Mouse (Mus musculus): Measurements from ENCODE around the gene Tsr3.

The Tsr3 gene

DNA sequence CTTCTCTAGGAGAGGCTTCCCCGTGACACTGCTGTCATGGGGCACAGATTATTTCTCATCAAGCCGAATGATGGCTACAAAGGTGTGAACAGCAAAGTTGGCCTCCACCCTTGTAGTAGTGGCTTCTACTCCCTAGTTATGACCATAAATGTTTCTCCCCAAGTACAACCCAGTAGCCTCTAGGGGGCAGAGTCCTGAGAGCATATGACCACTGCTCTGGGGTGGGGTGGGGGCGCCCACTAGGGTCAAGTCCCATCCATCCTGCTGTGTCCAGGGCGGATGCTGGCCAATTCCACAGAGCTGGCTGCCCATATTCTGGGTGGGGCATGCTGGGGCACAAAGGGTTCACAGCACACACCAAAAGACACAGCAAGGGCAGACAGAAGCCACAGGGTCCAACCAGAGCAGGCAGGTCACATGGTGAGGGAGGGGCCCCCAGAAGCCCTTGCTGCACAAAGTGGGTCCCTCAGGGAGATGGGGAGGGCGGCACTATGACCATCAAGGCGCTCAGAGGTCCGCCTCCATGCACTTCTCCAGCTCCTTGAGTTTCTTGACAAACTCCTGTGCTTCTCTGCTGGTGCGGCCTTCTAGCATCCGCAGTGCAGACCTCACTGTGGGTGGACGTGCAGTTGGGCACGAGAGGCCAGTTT lies 3.3 kb downstream of the Tsr3 start:
- no peak for DNase-seq (ENCODE audit: low read depth in 2 of 2, low spot score in 2 of 2)

DNA sequence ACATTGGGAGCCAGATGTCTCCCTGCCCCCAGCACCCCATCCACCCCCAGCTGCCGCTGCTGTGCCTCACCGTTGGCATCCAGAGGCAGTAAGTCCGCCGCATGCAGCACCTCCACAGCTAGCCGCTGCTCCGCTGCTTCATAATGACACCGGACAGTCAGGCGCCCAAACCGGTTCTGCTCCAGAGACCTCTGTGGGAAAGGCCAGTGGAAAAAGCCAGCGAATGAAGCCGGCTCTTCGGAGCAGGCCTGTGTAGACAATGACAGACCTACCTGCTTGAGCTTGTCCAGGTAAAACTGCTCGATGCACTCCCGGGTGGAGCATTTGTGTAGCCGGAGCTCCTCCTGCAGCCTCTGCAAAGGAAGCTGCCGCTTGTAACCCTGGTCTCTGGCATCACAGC lies 4.3 kb downstream of the Tsr3 start:
- no peak for DNase-seq (ENCODE audit: low read depth in 2 of 2, low spot score in 2 of 2)

- DNase-seq (ENCODE audit: low read depth in 2 of 2, low spot score in 2 of 2): no peak
These were observed 8.2 kb downstream of the Tsr3 start for GRCm38 (mm10) chr17:25248033-25248750.

DNA sequence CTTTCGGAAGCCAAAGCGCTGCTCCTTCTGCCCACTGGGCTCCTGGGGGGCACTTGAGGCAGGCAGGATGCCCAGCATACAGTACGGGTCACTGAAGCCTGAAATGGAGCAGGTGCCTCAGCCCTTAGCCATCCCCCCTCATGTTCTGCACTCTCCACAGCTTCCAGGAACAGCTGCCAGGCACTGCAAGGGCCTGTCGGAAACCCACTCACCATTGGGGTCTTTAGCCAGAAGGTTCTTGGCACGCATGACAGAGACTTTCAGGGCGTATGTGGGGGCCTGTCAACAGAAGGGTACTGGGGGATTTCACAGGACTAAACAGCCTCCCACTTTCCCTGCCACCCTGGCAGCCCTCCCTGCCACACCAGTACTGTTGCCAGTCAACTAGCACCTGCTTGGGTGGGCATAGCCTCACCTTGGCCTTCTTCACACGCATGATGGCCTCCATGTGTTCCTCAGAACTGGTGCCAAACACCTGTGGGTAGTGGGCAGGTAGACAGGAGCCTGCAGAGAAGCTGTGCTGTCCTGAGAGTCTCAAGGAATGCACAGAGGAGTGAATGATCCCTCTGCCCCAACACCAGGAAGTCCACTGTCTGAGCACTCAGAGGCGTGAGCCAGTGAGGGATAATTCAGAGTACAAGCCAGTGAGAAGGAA lies 10.3 kb downstream of the Tsr3 start:
- no peak for DNase-seq (ENCODE audit: low read depth in 2 of 2, low spot score in 2 of 2)

DNA sequence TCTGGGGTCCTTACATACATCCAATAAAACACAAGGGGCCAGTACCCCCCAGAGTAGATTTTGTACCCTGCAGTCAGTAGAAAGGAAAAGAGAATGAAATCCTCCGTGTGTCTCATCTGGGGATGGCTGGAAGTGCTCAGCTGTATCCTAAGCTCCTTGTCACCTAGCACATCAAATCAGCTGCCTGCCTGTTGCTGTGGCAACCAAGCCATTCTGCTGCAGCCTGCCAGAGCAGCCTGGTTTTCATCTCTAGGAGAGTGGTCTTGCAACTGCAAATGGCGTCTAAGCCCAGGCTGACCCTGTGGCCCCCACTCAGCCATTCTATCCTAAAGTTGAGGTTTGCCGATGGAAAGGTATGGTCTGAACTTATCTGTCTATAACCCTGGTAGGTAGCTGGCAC lies 12.7 kb downstream of the Tsr3 start:
- DNase-seq (ENCODE audit: low read depth in 2 of 2, low spot score in 2 of 2): no peak

DNA sequence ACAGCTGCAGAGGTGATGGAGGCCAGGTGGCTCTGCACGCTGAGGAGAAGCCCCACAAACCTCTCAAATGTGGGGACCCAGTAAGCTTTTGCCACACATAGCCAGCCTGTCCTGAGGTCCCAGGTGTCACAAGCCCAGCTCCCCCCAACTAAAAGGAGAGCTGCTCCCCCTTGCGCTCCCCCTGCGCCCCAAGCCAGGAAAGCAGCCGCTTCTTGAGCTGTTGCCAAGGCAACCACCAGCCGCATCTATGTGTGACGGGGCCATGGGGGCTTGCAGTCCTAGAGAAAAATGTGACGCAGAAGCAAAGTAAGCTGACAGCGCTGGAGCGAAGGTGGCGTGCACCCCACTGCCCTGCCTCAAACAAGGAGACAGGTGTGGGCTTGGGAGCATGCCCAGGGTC lies 13.8 kb downstream of the Tsr3 start:
- no peak for DNase-seq (ENCODE audit: low read depth in 2 of 2, low spot score in 2 of 2)

- peak in 1 of 2 experiments; percentile 40 for DNase-seq (ENCODE audit: low read depth in 2 of 2, low spot score in 2 of 2)
These were observed 15.1 kb downstream of the Tsr3 start for GRCm38 (mm10) chr17:25255110-25255509.

DNA sequence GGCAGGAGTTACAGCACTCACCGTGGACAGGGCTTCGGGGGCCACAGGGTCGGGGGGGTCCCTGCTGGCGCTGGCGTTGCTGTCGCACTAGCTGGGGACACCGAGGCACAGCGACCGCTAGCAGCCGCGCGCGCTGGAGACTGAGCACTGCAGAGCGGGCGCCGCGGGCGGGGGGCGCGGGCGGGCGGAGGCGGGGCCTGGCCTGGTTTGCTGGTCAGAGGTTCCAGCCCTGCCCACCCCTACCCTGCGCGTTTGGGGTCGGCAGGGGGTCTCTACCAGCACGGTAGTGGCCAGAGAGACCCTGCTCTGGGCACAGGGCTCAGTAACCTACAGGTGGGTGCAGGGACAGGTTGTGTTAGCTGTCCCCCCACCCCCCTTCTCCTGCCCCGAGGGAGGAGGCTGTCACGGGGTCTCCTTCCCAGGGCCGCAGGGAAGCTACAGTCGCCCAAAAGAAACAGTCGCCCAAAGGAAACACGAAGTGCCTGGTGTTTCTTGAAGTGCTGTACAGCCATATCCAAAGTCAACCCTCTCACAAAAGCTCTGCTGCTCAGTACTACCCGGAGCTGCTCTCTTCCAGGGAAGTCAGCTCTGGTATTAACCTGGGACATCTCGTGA lies 16.3 kb downstream of the Tsr3 start, which contains the start of gene Baiap3:
Gene Baiap3, minus strand, starts transcription at position 225 of the 615 bp plus-strand sequence.
- DNase-seq (ENCODE audit: low read depth in 2 of 2, low spot score in 2 of 2): no peak

- DNase-seq (ENCODE audit: low read depth in 2 of 2, low spot score in 2 of 2): peak in 1 of 2 experiments; percentile 62
These were observed 17.9 kb downstream of the Tsr3 start for GRCm38 (mm10) chr17:25257804-25258261.

DNA sequence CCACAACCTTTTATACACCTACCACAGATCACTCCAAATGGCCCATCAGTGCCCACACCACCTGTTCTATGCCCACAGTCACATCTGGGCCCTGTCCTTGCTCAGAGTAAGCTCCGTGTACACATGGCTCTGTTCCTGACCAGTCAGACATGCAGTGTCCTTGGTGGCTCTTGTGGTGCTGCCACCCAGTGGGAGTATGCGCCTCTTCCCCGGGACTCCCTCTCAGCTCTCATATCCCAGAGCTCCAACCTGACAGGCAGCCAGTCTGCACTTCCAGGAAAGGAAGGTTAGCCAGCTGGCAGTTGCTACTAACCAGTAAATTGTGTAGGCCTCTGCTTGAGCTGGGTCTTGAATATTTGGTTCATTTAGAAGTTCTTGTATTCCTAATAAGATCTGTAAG lies 24.5 kb downstream of the Tsr3 start:
- DNase-seq (ENCODE audit: low read depth in 2 of 2, low spot score in 2 of 2): no peak

DNA sequence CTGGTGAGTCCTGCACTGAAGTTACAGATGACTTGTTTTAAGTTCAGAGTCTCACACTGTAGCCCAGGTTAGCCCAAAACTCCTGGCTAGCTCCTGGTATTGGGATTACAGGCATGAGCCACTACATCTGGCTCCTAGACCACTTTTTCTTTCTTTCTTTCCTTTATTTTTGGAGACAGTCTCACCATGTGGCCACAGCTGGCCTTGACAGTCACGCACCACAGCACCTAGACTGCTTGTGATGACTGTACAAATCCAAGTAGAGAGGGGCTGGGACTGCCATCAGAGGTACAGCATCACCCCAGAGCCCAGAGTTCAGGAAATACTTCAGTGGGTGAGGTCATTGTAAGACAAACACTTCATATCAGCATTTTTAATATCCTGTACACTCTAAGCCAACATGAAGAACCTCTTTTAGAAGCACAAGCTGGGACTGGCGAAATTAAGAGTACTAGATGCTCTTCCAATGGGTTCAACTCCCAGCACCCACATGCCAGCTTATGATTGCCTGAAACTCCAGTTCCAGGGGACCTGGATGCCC lies 30.9 kb downstream of the Tsr3 start:
- no peak for DNase-seq (ENCODE audit: low read depth in 2 of 2, low spot score in 2 of 2)

- DNase-seq (ENCODE audit: low read depth in 2 of 2, low spot score in 2 of 2): no peak
These were observed 32.4 kb downstream of the Tsr3 start for GRCm38 (mm10) chr17:25272326-25272725.

DNA sequence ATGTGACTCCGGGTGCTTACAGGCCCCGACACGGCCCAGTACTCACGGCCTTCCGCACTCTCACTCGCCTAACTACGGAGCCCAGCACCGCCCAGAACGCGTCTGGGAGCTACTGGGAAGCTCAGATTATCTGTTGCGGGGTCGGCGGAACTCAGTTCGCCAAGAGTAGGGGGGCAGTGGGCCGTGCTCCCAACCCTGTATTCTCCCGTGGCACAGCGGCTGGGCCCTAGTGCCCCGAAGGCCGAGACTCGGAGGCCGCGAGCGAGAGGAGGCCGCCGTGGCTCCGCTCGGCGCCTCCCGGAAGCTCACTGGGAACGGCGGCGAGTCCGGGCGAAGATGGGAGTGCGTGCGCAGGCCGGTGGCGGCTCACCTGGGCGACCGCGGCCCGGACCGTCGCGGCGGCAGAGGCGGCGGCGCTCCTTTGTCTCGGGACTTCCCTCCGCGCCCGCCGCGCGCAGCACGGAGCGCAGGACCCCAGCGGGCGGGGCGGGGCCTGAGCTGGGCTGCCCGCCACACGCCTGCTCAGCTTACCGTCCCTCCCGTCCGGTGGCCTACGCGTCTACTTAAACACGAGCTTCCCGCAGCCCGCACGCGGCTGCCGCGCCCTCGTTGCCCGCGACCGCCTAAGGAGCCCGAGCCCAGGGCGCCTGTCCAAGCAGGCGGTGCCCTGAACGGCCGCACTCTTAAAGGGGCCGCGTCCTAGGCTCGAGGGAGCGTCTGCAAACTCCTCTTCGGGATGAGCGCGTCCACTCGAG lies 33.2 kb downstream of the Tsr3 start:
- DNase-seq (ENCODE audit: low read depth in 2 of 2, low spot score in 2 of 2): peak; percentile 89

- peak; percentile 96 for DNase-seq (ENCODE audit: low read depth in 2 of 2, low spot score in 2 of 2)
These were observed 33.9 kb downstream of the Tsr3 start for GRCm38 (mm10) chr17:25273706-25274501.

DNA sequence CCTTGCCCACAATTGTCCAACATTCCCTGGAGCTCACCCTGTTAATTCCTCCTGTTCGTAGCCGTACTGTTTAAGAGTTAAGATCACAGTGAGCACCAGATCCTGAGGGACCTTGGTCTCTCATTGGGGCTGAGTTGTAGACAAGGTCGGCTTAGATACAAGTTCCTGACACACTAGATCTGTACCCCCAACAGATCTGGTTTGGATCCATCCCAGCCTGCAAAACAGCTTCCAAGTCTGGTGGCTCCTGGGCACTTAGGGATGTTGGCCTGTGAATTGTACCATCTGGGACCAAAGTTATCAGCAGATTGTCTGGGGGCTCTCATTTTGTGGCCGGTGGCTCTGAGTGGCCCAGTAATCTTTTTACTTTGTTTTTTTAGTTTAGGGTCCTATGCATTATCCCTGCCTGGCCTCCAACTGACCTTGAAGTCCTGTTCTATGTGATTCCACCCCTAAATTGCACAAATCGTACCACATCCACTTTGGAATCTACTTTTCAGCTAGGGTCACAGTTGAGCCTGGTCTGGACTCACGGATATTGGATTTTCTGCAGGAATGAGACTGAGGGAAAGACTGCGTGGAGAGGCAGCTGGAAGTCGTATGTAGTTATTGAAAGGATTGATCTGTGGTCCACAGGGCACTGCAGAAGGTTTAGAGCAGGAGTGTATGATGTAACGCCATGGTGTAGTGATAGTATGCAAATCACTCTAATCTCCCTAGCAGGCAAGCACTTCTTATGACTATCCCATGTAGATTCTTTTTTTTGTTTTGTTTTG lies 34.8 kb downstream of the Tsr3 start, which contains the start of gene Ube2i:
Gene Ube2i, minus strand, starts transcription at position 52 of the 776 bp plus-strand sequence.
- DNase-seq (ENCODE audit: low read depth in 2 of 2, low spot score in 2 of 2): no peak

DNA sequence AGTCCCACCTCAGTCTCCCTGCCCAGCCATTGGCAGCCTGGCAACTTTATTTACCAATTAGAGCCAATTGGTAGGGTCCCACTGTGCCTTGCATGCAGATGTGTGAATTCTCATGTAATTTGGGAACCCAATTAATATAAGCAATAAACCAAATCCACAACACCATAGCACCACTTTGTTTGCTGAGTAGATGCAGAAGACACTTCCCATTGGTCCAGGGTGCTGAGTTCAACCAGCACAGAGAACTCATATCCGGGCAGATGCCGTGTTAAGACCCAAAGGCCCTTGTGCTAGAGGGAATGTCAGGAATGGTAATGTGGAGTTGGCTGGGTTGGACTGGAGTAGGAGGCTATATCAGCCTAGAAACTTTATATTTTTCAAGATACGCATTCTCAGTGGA lies 35.9 kb downstream of the Tsr3 start:
- DNase-seq (ENCODE audit: low read depth in 2 of 2, low spot score in 2 of 2): no peak

DNA sequence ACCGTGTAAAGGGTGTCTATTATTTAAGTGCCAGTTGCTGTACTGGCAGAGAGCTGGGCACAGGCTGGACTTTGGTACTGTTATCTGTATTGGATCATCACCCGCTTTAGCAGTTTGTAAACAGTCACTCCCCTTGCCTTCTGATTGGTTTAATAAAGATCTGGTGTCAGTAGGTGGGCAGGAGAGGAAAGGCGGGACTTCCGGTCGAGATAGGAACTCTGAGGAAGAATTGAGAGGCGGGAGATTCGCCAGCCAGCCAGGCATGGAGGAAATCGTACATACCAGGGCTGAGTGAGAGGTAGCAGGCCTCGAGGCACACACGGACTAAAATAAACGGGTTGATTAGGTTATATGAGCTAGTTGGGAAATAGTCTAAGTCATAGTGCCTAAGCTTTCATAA lies 42.2 kb downstream of the Tsr3 start:
- peak in 1 of 2 experiments; percentile 26 for DNase-seq (ENCODE audit: low read depth in 2 of 2, low spot score in 2 of 2)

GRCm38 (mm10) chr17:25285033-25285432 lies 45.1 kb downstream of the Tsr3 start:
- DNase-seq (ENCODE audit: low read depth in 2 of 2, low spot score in 2 of 2): peak; percentile 75 to 82

DNA sequence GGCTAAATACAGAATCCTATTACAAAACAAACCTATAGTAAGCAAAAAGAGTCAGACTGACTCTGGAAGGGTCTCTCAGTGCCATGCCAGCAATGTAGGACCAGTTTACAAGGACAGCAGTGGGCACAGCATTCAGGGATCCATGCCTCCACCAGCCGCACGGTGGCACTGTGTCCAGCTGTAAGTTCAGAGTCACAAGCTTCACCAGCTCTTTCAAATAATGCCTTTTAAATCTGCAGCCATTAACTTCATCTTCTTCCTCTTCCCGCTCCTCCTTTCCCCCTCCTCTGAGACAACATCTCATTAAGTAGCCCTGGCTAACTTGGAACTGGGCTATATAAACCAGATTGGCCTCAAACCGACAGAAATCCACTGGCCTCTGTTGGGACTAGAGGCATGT lies 48.9 kb downstream of the Tsr3 start:
- peak in 1 of 2 experiments; percentile 36 for DNase-seq (ENCODE audit: low read depth in 2 of 2, low spot score in 2 of 2)

All from CD8-positive naive resting alpha-beta T cell, adult 2 months (primary cell).